Mouse (Mus musculus): Measurements from ENCODE around the gene Cinp. TPM values are rescaled to one million over a fixed set of nuclear protein-coding genes. Genes with fewer than 3 reads are reported as not detected.

Gene Cinp
- polyA plus RNA-seq, 1 experiment: not detected

DNA sequence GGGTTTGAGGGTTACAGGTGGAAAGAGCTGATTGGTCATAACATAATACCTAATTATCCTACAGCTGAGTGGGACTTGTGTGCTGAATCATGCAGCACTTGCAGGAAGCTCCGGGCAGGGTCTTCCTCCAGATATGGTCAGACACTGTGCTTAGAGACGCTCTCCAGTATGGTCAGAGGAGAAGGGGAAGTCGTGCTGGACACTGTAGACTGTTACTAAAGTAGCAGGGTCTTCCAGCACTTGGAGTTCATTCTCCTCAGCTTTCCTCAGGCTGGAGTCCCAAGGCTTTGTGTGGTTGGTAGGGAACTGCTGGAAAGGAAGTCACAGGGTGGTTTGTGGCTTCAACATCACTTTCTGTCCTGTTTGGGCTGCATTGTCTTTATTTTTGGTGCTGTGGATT is 18.9 kb upstream of the Cinp start:
- Histone ChIP-seq H3K27ac (ENCODE audit: insufficient read depth, low read depth, low read length) (no peak overlapping the region), H3K4me1 (ENCODE audit: control insufficient read depth, insufficient read depth, low read length) (peaks cover 7% of the 10 kb centered on the region), H3K4me3 (ENCODE audit: insufficient read depth, low read depth, low read length) (no peak overlapping the region)
- WGBS: 60% methylated on average over 3 of the region's 3 CpGs
- TF ChIP-seq CTCF (IDR thresholded peaks at IDR 0.05; ENCODE audit: insufficient read depth, low read depth, low read length): no peak
- no peak for TF ChIP-seq POLR2A (IDR thresholded peaks at IDR 0.05; ENCODE audit: insufficient read depth, low read depth, low read length)

DNA sequence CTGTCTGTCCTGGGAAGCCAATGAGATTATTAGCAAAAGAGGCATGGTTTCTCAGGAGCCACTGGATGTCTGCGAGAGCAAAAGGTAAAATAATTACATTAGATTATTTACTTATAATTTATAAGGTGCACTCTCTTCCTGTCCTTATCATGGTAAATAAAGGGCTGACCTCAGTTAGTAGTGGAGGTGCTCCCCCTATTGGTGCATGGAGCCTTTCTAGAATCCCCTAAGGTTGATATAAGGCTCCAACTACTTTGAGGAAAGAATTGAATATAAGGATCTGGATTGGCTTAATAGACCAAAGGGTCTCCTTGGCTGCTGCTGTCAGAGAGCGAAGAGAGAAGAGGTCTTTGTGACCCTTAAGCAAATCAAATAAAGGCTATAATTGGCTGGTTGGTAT is 14.6 kb upstream of the Cinp start:
- WGBS: 87% methylated on average over 2 of the region's 2 CpGs
- peaks cover 5% of the 10 kb centered on the region for H3K4me1 ChIP-seq (ENCODE audit: control insufficient read depth, insufficient read depth, low read length)
- TF ChIP-seq CTCF (IDR thresholded peaks at IDR 0.05; ENCODE audit: insufficient read depth, low read depth, low read length) (no peak), POLR2A (IDR thresholded peaks at IDR 0.05; ENCODE audit: insufficient read depth, low read depth, low read length) (no peak)
- no peak overlapping the region for H3K27ac ChIP-seq (ENCODE audit: insufficient read depth, low read depth, low read length)
- no peak overlapping the region for H3K4me3 ChIP-seq (ENCODE audit: insufficient read depth, low read depth, low read length)

GRCm38 (mm10) chr12:110902106-110902505 is 13.2 kb upstream of the Cinp start:
- TF ChIP-seq POLR2A (IDR thresholded peaks at IDR 0.05; ENCODE audit: insufficient read depth, low read depth, low read length): no peak
- no peak for TF ChIP-seq CTCF (IDR thresholded peaks at IDR 0.05; ENCODE audit: insufficient read depth, low read depth, low read length)
- 26% methylated on average over 4 of the region's 4 CpGs for WGBS
- Histone ChIP-seq H3K27ac (ENCODE audit: insufficient read depth, low read depth, low read length) (0 out of 2 replicates have a peak overlapping the region, but pooled peaks have one; percentile 7), H3K4me1 (ENCODE audit: control insufficient read depth, insufficient read depth, low read length) (no peaks in the 10 kb centered on the region), H3K4me3 (ENCODE audit: insufficient read depth, low read depth, low read length) (no peak overlapping the region)

DNA sequence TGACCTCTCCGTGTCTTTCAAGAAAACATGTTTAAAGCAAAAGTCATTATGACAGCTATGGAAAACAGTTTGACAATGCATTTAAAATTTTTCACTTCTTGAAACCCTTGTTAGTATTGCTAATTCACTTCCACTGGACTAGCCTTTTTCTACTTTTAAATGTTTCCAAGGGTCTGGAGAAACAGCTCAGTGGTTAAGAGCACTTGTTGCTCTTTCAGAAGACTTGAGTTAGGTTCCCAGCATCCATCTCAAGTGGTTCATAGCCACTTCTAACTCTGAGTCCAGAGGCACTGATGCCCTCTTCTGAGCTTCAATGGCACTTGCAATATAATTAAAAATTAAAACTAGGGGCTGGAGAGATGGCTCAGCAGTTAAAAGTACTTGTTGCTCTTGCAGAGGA is 2.9 kb upstream of the Cinp start:
- Histone ChIP-seq H3K27ac (ENCODE audit: insufficient read depth, low read depth, low read length) (no peak overlapping the region), H3K4me3 (ENCODE audit: insufficient read depth, low read depth, low read length) (no peak overlapping the region), H3K4me1 (ENCODE audit: control insufficient read depth, insufficient read depth, low read length) (peaks cover 4% of the 10 kb centered on the region; the same call in 1 of the 2 replicates)
- TF ChIP-seq CTCF (IDR thresholded peaks at IDR 0.05; ENCODE audit: insufficient read depth, low read depth, low read length) (no peak), POLR2A (IDR thresholded peaks at IDR 0.05; ENCODE audit: insufficient read depth, low read depth, low read length) (no peak)
- WGBS: 93% methylated on average over 1 of the region's 1 CpGs

DNA sequence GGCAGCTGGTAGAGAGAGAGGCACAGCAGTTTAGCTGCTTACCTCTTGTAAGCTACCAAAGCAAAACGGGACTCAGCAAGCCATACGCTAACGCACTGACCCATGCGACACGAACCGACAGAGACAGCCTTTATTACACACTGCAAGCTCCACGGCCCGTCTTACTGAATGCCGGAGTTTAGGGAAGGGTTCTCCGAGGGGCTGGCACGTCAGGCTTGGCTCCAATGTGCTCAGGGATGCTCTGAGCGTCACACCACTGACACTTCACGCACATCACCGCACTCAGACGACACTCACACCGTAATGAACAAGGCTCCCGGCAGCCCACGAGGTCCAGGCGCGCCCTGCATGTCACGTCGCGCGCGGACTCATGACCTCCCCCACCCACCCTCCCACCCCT is 339 bp downstream of the Cinp start:
- under 1% methylated on average over 25 of the region's 25 CpGs for WGBS
- H3K27ac ChIP-seq (ENCODE audit: insufficient read depth, low read depth, low read length): no peak overlapping the region
- peaks cover 4% of the 10 kb centered on the region; the same call in 1 of the 2 replicates for H3K4me1 ChIP-seq (ENCODE audit: control insufficient read depth, insufficient read depth, low read length)
- H3K4me3 ChIP-seq (ENCODE audit: insufficient read depth, low read depth, low read length): peak overlapping the region; percentile 92
- no peak for TF ChIP-seq POLR2A (IDR thresholded peaks at IDR 0.05; ENCODE audit: insufficient read depth, low read depth, low read length)
- no peak for TF ChIP-seq CTCF (IDR thresholded peaks at IDR 0.05; ENCODE audit: insufficient read depth, low read depth, low read length)

- Histone ChIP-seq H3K4me1 (ENCODE audit: control insufficient read depth, insufficient read depth, low read length) (peaks cover 4% of the 10 kb centered on the region; the same call in 1 of the 2 replicates), H3K4me3 (ENCODE audit: insufficient read depth, low read depth, low read length) (peak overlapping the region; percentile 92), H3K27ac (ENCODE audit: insufficient read depth, low read depth, low read length) (no peak overlapping the region)
- TF ChIP-seq CTCF (IDR thresholded peaks at IDR 0.05; ENCODE audit: insufficient read depth, low read depth, low read length) (no peak), POLR2A (IDR thresholded peaks at IDR 0.05; ENCODE audit: insufficient read depth, low read depth, low read length) (no peak)
- 31% methylated on average over 12 of the region's 12 CpGs for WGBS
These were observed 839 bp downstream of the Cinp start for GRCm38 (mm10) chr12:110888106-110888505.

DNA sequence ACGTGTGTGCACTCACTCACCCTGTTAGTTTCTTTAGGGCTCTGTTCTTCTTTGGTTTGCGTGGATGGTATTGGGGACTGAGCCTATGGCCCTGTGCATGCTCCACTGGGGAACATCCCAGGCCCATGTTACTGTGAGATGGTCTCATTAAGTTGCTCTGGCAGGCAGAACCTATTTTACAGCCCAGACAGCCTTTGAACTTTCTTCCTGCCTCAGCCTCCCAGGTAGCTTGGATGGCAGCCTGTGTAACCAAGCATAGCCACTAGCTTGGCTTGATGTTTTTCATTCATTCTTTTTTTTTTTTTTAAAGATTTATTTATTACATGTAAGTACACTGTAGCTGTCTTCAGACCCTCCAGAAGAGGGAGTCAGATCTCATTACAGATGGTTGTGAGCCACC is 3.7 kb downstream of the Cinp start:
- Histone ChIP-seq H3K27ac (ENCODE audit: insufficient read depth, low read depth, low read length) (no peak overlapping the region), H3K4me3 (ENCODE audit: insufficient read depth, low read depth, low read length) (no peak overlapping the region), H3K4me1 (ENCODE audit: control insufficient read depth, insufficient read depth, low read length) (peaks cover 4% of the 10 kb centered on the region; the same call in 1 of the 2 replicates)
- WGBS: 96% methylated on average over 2 of the region's 2 CpGs
- no peak for TF ChIP-seq CTCF (IDR thresholded peaks at IDR 0.05; ENCODE audit: insufficient read depth, low read depth, low read length)
- TF ChIP-seq POLR2A (IDR thresholded peaks at IDR 0.05; ENCODE audit: insufficient read depth, low read depth, low read length): no peak

DNA sequence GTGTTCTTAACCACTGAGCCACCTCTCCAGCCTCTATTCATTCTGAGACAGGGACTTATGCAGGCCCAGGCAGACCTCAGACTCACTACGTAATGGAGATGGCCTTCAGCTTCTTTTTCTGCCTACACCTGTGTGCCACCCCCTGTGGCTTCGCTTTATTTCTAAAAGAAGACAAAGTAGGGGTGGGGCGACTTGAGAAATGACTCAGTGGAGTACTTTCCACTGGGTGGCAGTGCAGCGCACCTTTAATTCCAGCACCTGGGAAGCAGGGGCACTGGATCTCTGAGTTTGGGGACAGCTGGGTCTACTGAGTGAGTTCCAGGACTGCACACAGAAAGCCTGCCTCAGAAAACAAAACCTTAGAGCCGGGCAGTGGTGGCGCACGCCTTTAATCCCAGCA is 6.7 kb downstream of the Cinp start:
- Histone ChIP-seq H3K27ac (ENCODE audit: insufficient read depth, low read depth, low read length) (no peak overlapping the region), H3K4me1 (ENCODE audit: control insufficient read depth, insufficient read depth, low read length) (no peaks in the 10 kb centered on the region; the same call in 1 of the 2 replicates), H3K4me3 (ENCODE audit: insufficient read depth, low read depth, low read length) (no peak overlapping the region)
- TF ChIP-seq CTCF (IDR thresholded peaks at IDR 0.05; ENCODE audit: insufficient read depth, low read depth, low read length): no peak
- no peak for TF ChIP-seq POLR2A (IDR thresholded peaks at IDR 0.05; ENCODE audit: insufficient read depth, low read depth, low read length)
- WGBS: 85% methylated on average over 7 of the region's 7 CpGs

DNA sequence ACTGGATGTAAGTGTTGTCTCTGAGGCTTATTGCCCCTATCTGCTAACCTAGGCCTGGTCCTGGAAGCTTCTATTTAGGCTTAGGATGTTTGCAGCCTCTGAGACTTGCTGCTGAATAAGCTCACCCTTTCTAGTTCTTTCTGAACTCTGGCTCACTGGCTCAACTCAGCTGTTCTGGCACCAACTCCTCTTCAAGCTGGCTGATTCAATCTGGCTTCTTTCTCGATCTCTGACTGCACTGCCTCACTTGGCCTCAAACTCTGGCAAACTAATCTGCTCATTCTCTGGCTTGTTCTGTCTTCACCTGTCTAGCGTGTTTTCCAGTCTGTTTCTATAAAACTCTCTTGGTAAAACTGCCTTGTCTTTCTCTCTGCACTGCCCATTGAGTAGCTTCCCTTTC is 13.6 kb downstream of the Cinp start:
- 74% methylated on average over 2 of the region's 2 CpGs for WGBS
- Histone ChIP-seq H3K4me3 (ENCODE audit: insufficient read depth, low read depth, low read length) (no peak overlapping the region), H3K27ac (ENCODE audit: insufficient read depth, low read depth, low read length) (no peak overlapping the region), H3K4me1 (ENCODE audit: control insufficient read depth, insufficient read depth, low read length) (no peaks in the 10 kb centered on the region; the same call in 1 of the 2 replicates)
- no peak for TF ChIP-seq POLR2A (IDR thresholded peaks at IDR 0.05; ENCODE audit: insufficient read depth, low read depth, low read length)

GRCm38 (mm10) chr12:110871247-110871646 is 17.7 kb downstream of the Cinp start:
- peaks cover 2% of the 10 kb centered on the region for H3K4me1 ChIP-seq (ENCODE audit: control insufficient read depth, insufficient read depth, low read length)
- 95% methylated on average over 5 of the region's 5 CpGs for WGBS
- H3K27ac ChIP-seq (ENCODE audit: insufficient read depth, low read depth, low read length): no peak overlapping the region
- no peak overlapping the region for H3K4me3 ChIP-seq (ENCODE audit: insufficient read depth, low read depth, low read length)
- TF ChIP-seq POLR2A (IDR thresholded peaks at IDR 0.05; ENCODE audit: insufficient read depth, low read depth, low read length): no peak
- TF ChIP-seq CTCF (IDR thresholded peaks at IDR 0.05; ENCODE audit: insufficient read depth, low read depth, low read length): no peak
